17 mouse cellular contexts compared by ENCODE assay signal in the genomic region with DNA sequence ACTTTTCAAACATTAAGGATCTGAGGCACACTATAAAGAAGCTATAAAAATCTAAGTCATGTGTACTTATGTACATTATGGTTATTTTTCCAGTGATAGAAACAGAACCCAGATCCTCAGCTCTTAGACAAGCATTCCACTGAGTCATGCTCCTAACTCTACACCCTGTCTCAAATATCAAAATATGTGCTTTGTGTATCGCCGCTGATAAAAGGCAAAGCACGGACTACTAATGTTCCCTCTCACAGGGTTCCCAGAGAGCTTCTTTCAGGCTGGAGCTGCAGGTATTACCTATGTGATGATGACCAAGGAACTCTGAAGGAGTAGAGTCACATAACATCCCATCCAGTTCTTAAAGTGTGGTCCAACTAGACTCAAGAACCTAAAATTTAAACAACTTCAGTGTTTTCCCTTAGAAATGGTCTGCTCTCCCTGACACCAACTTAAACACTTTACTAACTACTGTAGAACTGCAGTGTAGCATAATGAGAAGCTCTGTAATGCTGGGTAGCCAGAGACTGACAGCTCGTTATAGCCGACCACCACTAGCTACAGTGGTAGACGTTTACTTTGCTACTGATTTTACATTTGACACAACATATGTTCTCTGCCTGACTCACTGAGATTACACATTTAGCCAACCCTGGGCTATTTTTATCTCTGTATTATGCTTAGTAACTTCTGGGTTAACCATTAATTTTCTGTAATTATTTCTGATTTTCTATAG.
DNase-seq lines count a peak whose midpoint lies in the region; ATAC-seq and TF ChIP-seq lines count a peak whose summit lies in the region.
"Had no signal": no experiment of that assay in that cellular context is flagged by ENCODE, and none has a peak within 500 bp of the region (broad histone marks: within the 10 kb centered on the region; RNA-seq: fewer than 3 reads in every experiment).

No protein-coding gene starts in this region.

- H3K9me3 ChIP-seq in heart, embryonic 12.5 days (replicated peaks): no peaks in the 10 kb centered on the region
- no peaks in the 10 kb centered on the region for H3K9me3 ChIP-seq in lung, embryonic 16.5 days (ENCODE audit: control insufficient read depth, low read length)
- H3K9me3 ChIP-seq in limb, embryonic 14.5 days (ENCODE audit: control insufficient read depth, low read length): no peaks in the 10 kb centered on the region
- no peaks in the 10 kb centered on the region for H3K9me3 ChIP-seq in stomach, embryonic 16.5 days (replicated peaks; ENCODE audit: control insufficient read depth, low read length)
- H3K9me3 ChIP-seq: embryonic facial prominence, embryonic 12.5 days; hindbrain, embryonic 12.5 days had no signal

- H3K9ac ChIP-seq in heart, embryonic 12.5 days: no peak overlapping the region
- H3K9ac ChIP-seq in lung, embryonic 16.5 days (ENCODE audit: low read length): no peak overlapping the region
- no peak overlapping the region for H3K9ac ChIP-seq in limb, embryonic 14.5 days (ENCODE audit: low read depth, low read length, severe bottlenecking)
- no peak overlapping the region for H3K9ac ChIP-seq in stomach, embryonic 16.5 days (ENCODE audit: low read length)
- H3K9ac ChIP-seq: embryonic facial prominence, embryonic 12.5 days; hindbrain, embryonic 12.5 days had no signal

- WGBS in heart, embryonic 12.5 days: 40% methylated on average over 6 of the region's 6 CpGs
- WGBS in lung, embryonic 16.5 days: 48% methylated on average over 6 of the region's 6 CpGs
- 48% methylated on average over 6 of the region's 6 CpGs for WGBS in limb, embryonic 14.5 days
- WGBS in stomach, embryonic 16.5 days: 49% methylated on average over 6 of the region's 6 CpGs

- no peak overlapping the region for H3K4me3 ChIP-seq in heart, embryonic 12.5 days
- H3K4me3 ChIP-seq in lung, embryonic 16.5 days (ENCODE audit: low read length): no peak overlapping the region
- no peak overlapping the region for H3K4me3 ChIP-seq in limb, embryonic 14.5 days (replicated peaks; ENCODE audit: low read length)
- no peak overlapping the region for H3K4me3 ChIP-seq in stomach, embryonic 16.5 days (replicated peaks; ENCODE audit: low read length)
- H3K4me3 ChIP-seq: embryonic facial prominence, embryonic 12.5 days; hindbrain, embryonic 12.5 days had no signal

- peak; percentile 45; the same call in 1 of the 2 replicates for ATAC-seq in heart, embryonic 12.5 days (ENCODE audit: insufficient number of reproducible peaks, low FRiP score)
- peak; percentile 15; the same call in 1 of the 2 replicates for ATAC-seq in lung, embryonic 16.5 days (ENCODE audit: low read depth)
- 0 out of 2 replicates have a peak, but pooled peaks have one; percentile 6 for ATAC-seq in limb, embryonic 14.5 days (ENCODE audit: low FRiP score, low read depth)
- peak; percentile 77 for ATAC-seq in stomach, embryonic 16.5 days (ENCODE audit: insufficient read depth, low FRiP score)
- ATAC-seq in monocyte, adult 5-6 weeks (replicated peaks; ENCODE audit: insufficient number of reproducible peaks, low FRiP score, low TSS enrichment, poor library complexity, severe bottlenecking): no peak

- peak overlapping the region; percentile 61 for H3K27ac ChIP-seq in heart, embryonic 12.5 days (ENCODE audit: poor library complexity, severe bottlenecking)
- H3K27ac ChIP-seq in lung, embryonic 16.5 days (ENCODE audit: low read length): no peak overlapping the region
- H3K27ac ChIP-seq in limb, embryonic 14.5 days (replicated peaks; ENCODE audit: low read depth, low read length): no peak overlapping the region
- peak overlapping the region; percentile 47; the same call in 1 of the 2 replicates for H3K27ac ChIP-seq in stomach, embryonic 16.5 days (ENCODE audit: low read length)
- H3K27ac ChIP-seq: embryonic facial prominence, embryonic 12.5 days; hindbrain, embryonic 12.5 days had no signal

- peaks cover 22% of the 10 kb centered on the region for H3K4me1 ChIP-seq in heart, embryonic 12.5 days (replicated peaks)
- H3K4me1 ChIP-seq in lung, embryonic 16.5 days (replicated peaks; ENCODE audit: control insufficient read depth, insufficient read depth, low read length): no peaks in the 10 kb centered on the region; the same call in 1 of the 2 replicates
- 0 out of 2 replicates have a peak, but pooled peaks cover 6% of the 10 kb centered on the region for H3K4me1 ChIP-seq in limb, embryonic 14.5 days (ENCODE audit: control insufficient read depth, insufficient read depth, low read length)
- H3K4me1 ChIP-seq in stomach, embryonic 16.5 days (ENCODE audit: control insufficient read depth, insufficient read depth, low read length): peaks cover 8% of the 10 kb centered on the region; the same call in 1 of the 2 replicates
- H3K4me1 ChIP-seq: hindbrain, embryonic 12.5 days had no signal

- no peak for TF ChIP-seq POLR2A in limb, embryonic 14.5 days (IDR thresholded peaks at IDR 0.05; ENCODE audit: borderline replicate concordance, extremely low read depth, insufficient read depth, insufficient read length)

- DNase-seq in heart, postnatal 4 days: no peak
- DNase-seq in lung, postnatal 10 days: no peak
- DNase-seq in limb, embryonic 14.5 days (ENCODE audit: low spot score): no peak
- DNase-seq in spleen, postnatal 36 days (ENCODE audit: low spot score in 2 of 2): no peak
- DNase-seq: adrenal gland, adult 8-10 months; cerebellum, adult 9-10 months; gastrocnemius, postnatal 10 days; kidney, postnatal 25 days; lung, adult 18-20 months; midbrain, embryonic 14.5 days; right cerebral cortex, postnatal 4 days had no signal

- peaks cover 27% of the 10 kb centered on the region for H3K36me3 ChIP-seq in heart, embryonic 12.5 days
- no peaks in the 10 kb centered on the region for H3K36me3 ChIP-seq in lung, embryonic 16.5 days (ENCODE audit: control insufficient read depth, insufficient read depth, low read length)
- H3K36me3 ChIP-seq in limb, embryonic 14.5 days (ENCODE audit: control insufficient read depth, insufficient read depth, low read length): no peaks in the 10 kb centered on the region
- H3K36me3 ChIP-seq in stomach, embryonic 16.5 days (ENCODE audit: control insufficient read depth, insufficient read depth, low read length): no peaks in the 10 kb centered on the region
- H3K36me3 ChIP-seq: embryonic facial prominence, embryonic 12.5 days; hindbrain, embryonic 12.5 days had no signal

- H3K27me3 ChIP-seq in heart, embryonic 12.5 days (replicated peaks): no peaks in the 10 kb centered on the region
- no peaks in the 10 kb centered on the region for H3K27me3 ChIP-seq in lung, embryonic 16.5 days (ENCODE audit: control insufficient read depth, insufficient read depth, low read depth, low read length)
- H3K27me3 ChIP-seq in limb, embryonic 14.5 days (ENCODE audit: control insufficient read depth, insufficient read depth, low read length): no peaks in the 10 kb centered on the region
- no peaks in the 10 kb centered on the region for H3K27me3 ChIP-seq in stomach, embryonic 16.5 days (ENCODE audit: control insufficient read depth, insufficient read depth, low read length)
- H3K27me3 ChIP-seq: hindbrain, embryonic 12.5 days had no signal

- no peak overlapping the region for H3K4me2 ChIP-seq in heart, embryonic 12.5 days
- no peak overlapping the region for H3K4me2 ChIP-seq in lung, embryonic 16.5 days (ENCODE audit: low read depth, low read length)
- H3K4me2 ChIP-seq in limb, embryonic 14.5 days (replicated peaks; ENCODE audit: low read depth, low read length, severe bottlenecking): no peak overlapping the region
- no peak overlapping the region; the same call in 1 of the 2 replicates for H3K4me2 ChIP-seq in stomach, embryonic 16.5 days (ENCODE audit: low read depth, low read length)
- H3K4me2 ChIP-seq: embryonic facial prominence, embryonic 12.5 days; hindbrain, embryonic 12.5 days had no signal

Comparison
In these comparisons a context has a peak if more than half of its experiments do, and no peak if none do; other contexts are left out.
1. H3K27ac ChIP-seq: peak in heart, embryonic 12.5 days (single experiment) and stomach, embryonic 16.5 days (single experiment); none in lung, embryonic 16.5 days (single experiment) and limb, embryonic 14.5 days (single experiment).